Mouse (Mus musculus) urinary bladder, adult 18-20 months (tissue): ENCODE measurements around the gene Ect2.
A peak's percentile ranks its signal among the peaks of the same experiment; 100 is the strongest.

Experiments used
- DNase-seq, 2 experiments: peaks; one replicate each; pipeline ENCODE4 v3.0.0; 2022; ENCODE audit warnings: low spot score in 2 of 2, mixed read lengths in 2 of 2

Gene Ect2

GRCm38 (mm10) chr3:27153701-27154209, at the start of gene Ect2:
TSS of gene Ect2 (minus strand) at chr3:27153878.
- peak; percentile 98 to 99 for DNase-seq

GRCm38 (mm10) chr3:27201728-27202411, 48.2 kb upstream of the Ect2 start:
- no peak for DNase-seq

- no peak for DNase-seq
Measured at GRCm38 (mm10) chr3:27199120-27199519, 45.4 kb upstream of the Ect2 start.

- DNase-seq: no peak
Measured at GRCm38 (mm10) chr3:27197816-27198215, 44.1 kb upstream of the Ect2 start.

- DNase-seq: no peak
Measured at GRCm38 (mm10) chr3:27196529-27196928, 42.9 kb upstream of the Ect2 start.

GRCm38 (mm10) chr3:27195573-27196227, 42.0 kb upstream of the Ect2 start:
- DNase-seq: no peak

- DNase-seq: no peak
Measured at GRCm38 (mm10) chr3:27195153-27195552, 41.5 kb upstream of the Ect2 start.

GRCm38 (mm10) chr3:27193844-27194317, 40.2 kb upstream of the Ect2 start:
- no peak for DNase-seq

GRCm38 (mm10) chr3:27191856-27192255, 38.2 kb upstream of the Ect2 start:
- no peak for DNase-seq

GRCm38 (mm10) chr3:27190865-27191264, 37.2 kb upstream of the Ect2 start:
- no peak for DNase-seq

- DNase-seq: peak; percentile 22 to 34
Measured at GRCm38 (mm10) chr3:27189320-27190261, 35.9 kb upstream of the Ect2 start.

GRCm38 (mm10) chr3:27188386-27188785, 34.7 kb upstream of the Ect2 start:
- DNase-seq: no peak

- peak in 1 of 2 experiments; percentile 14 for DNase-seq
Measured at GRCm38 (mm10) chr3:27183601-27184175, 30.0 kb upstream of the Ect2 start.

GRCm38 (mm10) chr3:27182733-27183600, 29.3 kb upstream of the Ect2 start, which contains the start of gene Nceh1:
TSS of gene Nceh1 (plus strand) at chr3:27182965.
- peak; percentile 85 for DNase-seq

- no peak for DNase-seq
Measured at GRCm38 (mm10) chr3:27179711-27180110, 26.0 kb upstream of the Ect2 start.

GRCm38 (mm10) chr3:27170257-27170656, 16.6 kb upstream of the Ect2 start:
- DNase-seq: no peak

GRCm38 (mm10) chr3:27165481-27166065, 11.9 kb upstream of the Ect2 start:
- DNase-seq: no peak

- no peak for DNase-seq
Measured at GRCm38 (mm10) chr3:27162410-27162804, 8.7 kb upstream of the Ect2 start.

GRCm38 (mm10) chr3:27161645-27162409, 8.1 kb upstream of the Ect2 start:
- DNase-seq: no peak
